Mouse (Mus musculus) spleen, adult 2 months (tissue): ENCODE data around the gene Itga2b.

Experiments used
- CTCF ChIP-seq: fragments of 200-500 bp; IDR thresholded peaks from 2 replicates; pipeline ENCODE4 v1.5.1; 2011; ENCODE audit warnings: mild to moderate bottlenecking, inconsistent platforms; ENCODE audit not compliant: insufficient read depth, insufficient read length, insufficient replicate concordance; ENCODE audit errors: extremely low read depth
- POLR2A ChIP-seq: fragments of 200-500 bp; IDR thresholded peaks from 2 replicates; pipeline ENCODE4 v1.6.1; 2011; ENCODE audit warnings: low read depth, low read length, inconsistent platforms

DNA sequence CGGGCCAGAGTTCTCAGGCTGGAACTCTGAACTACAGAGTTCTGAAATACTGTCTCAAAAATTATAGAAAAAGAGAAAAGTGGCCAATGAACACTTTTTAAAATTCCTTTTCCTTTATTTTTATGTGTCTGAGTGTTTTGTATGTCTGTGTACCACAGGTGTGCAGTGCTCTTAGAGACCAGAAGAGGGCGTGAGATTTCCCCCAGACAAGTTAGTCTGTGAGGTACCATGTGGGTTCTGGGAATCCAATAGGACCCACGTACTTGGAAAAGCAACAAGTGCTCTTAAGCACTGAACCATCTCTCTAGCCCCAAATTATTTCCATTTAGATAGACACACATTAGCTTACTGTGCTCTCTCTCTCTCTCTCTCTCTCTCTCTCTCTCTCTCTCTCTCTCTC, 28.5 kb downstream of the Itga2b start:
- TF ChIP-seq CTCF, result no peak
- TF ChIP-seq POLR2A, result no peak
